Mouse (Mus musculus) liver, adult 2 months (tissue): ENCODE measurements around the gene Cerk. TPM values are rescaled to one million over a fixed set of nuclear protein-coding genes. Genes with fewer than 3 reads are reported as not detected.
A peak's percentile ranks its signal among the peaks of the same experiment; 100 is the strongest.
"Not testable (repeated sequence)": the region's sequence is repeated elsewhere in the genome, so short reads cannot be mapped to it uniquely, and the experiment has no call there.

Experiments used
- DNase-seq: peaks from one replicate; pipeline ENCODE4 v3.0.0-alpha.2; 2011; ENCODE audit warnings: low read depth, low spot score; ENCODE audit errors: extremely low read depth
- H3K27ac ChIP-seq: fragments of 200-500 bp; replicated peaks from 2 replicates; pipeline ENCODE4 v1.5.1; 2012; ENCODE audit warnings: low read depth, mild to moderate bottlenecking, control low read depth, inconsistent platforms, low read length; ENCODE audit not compliant: insufficient read depth
- H3K27me3 ChIP-seq: fragments of 200-500 bp; 2 replicates; pipeline ENCODE4 v1.6.1; 2012; ENCODE audit warnings: mild to moderate bottlenecking, moderate library complexity, low read length, inconsistent platforms; ENCODE audit not compliant: control insufficient read depth, insufficient read depth
- H3K36me3 ChIP-seq: fragments of 200-500 bp; 2 replicates; pipeline ENCODE4 v1.6.1; 2012; ENCODE audit warnings: low read length, inconsistent platforms; ENCODE audit not compliant: control insufficient read depth, insufficient read depth
- H3K4me1 ChIP-seq: fragments of 200-500 bp; 2 replicates; pipeline ENCODE4 v1.6.1; 2011; ENCODE audit warnings: low read length; ENCODE audit not compliant: control insufficient read depth, insufficient read depth
- H3K4me3 ChIP-seq: fragments of 200-500 bp; 2 replicates; pipeline ENCODE4 v1.5.1; 2011; ENCODE audit warnings: low read depth, mild to moderate bottlenecking, control low read depth, low read length, moderate library complexity; ENCODE audit not compliant: insufficient read depth
- H3K79me2 ChIP-seq: fragments of 200-500 bp; 2 replicates; pipeline ENCODE4 v1.6.1; 2012; ENCODE audit warnings: inconsistent platforms, mild to moderate bottlenecking, low read length, moderate library complexity; ENCODE audit not compliant: control insufficient read depth, insufficient read depth
- H3K9ac ChIP-seq: fragments of 200-500 bp; 2 replicates; pipeline ENCODE4 v1.6.1; 2012; ENCODE audit warnings: low read depth, mild to moderate bottlenecking, control low read depth, inconsistent platforms, low read length
- CTCF ChIP-seq: fragments of 200-500 bp; IDR thresholded peaks from 2 replicates; pipeline ENCODE4 v1.5.1; 2011; ENCODE audit warnings: low read depth, low read length, control low read depth
- POLR2A ChIP-seq: fragments of 200-500 bp; IDR thresholded peaks from 2 replicates; pipeline ENCODE4 v1.6.1; 2011; ENCODE audit warnings: low read length, control low read depth; ENCODE audit not compliant: insufficient read depth; ENCODE audit errors: extremely low read depth
- WGBS: fragments of 180-500 bp; shearing (Covaris S2); methylation state at CpG from one replicate; pipeline ENCODE4 v1.1.7; 2018; 5-methylcytosine and 5-hydroxymethylcytosine counted together
- polyA plus RNA-seq: library from polyadenylated mRNA; depleted of rRNA; stranded (reverse); fragments of >200 nt; gene quantifications from 2 replicates; pipeline ENCODE4 v1.2.3, GENCODE M21; 2012
- total RNA-seq: library from RNA; depleted of rRNA; stranded (reverse); fragments of >200 nt; gene quantifications from 2 replicates; pipeline ENCODE4 v1.2.3, GENCODE M21; 2014

Cerk gene
- total and polyA plus RNA-seq, 2 experiments = 2.7 to 3.0 TPM

- Histone ChIP-seq H3K27me3 (no peaks in the 10 kb centered on the region), H3K27ac (no peak overlapping the region), H3K4me3 (no peak overlapping the region), H3K36me3 (no peaks in the 10 kb centered on the region), H3K4me1 (0 out of 2 replicates have a peak, but pooled peaks cover 2% of the 10 kb centered on the region), H3K79me2 (no peaks in the 10 kb centered on the region), H3K9ac (no peak overlapping the region)
- WGBS = 85% methylated on average over 5 of the region's 5 CpGs
- TF ChIP-seq POLR2A = no peak
- no peak for TF ChIP-seq CTCF
- DNase-seq = no peak
Observed at GRCm38 (mm10) chr15:86199052-86199451, 13.1 kb upstream of the Cerk start.

- not testable (repeated sequence) for DNase-seq, H3K27me3 ChIP-seq, H3K79me2 ChIP-seq, H3K27ac ChIP-seq, H3K4me1 ChIP-seq, H3K4me3 ChIP-seq, H3K9ac ChIP-seq, H3K36me3 ChIP-seq
- WGBS = 78% methylated on average over 55 of the region's 55 CpGs
Observed at GRCm38 (mm10) chr15:86194676-86195453, 8.9 kb upstream of the Cerk start.

- 64% methylated on average over 3 of the region's 3 CpGs for WGBS
- H3K27me3 ChIP-seq = no peaks in the 10 kb centered on the region
- H3K27ac ChIP-seq = no peak overlapping the region
- H3K4me1 ChIP-seq = peaks cover 15% of the 10 kb centered on the region
- no peak overlapping the region for H3K9ac ChIP-seq
- no peak overlapping the region for H3K4me3 ChIP-seq
- H3K36me3 ChIP-seq = no peaks in the 10 kb centered on the region
- DNase-seq = no peak
- TF ChIP-seq CTCF = no peak
- TF ChIP-seq POLR2A = no peak
- H3K79me2 ChIP-seq = no peaks in the 10 kb centered on the region
Observed at GRCm38 (mm10) chr15:86191933-86192332, 6.0 kb upstream of the Cerk start.

- 79% methylated on average over 1 of the region's 1 CpGs for WGBS
- Histone ChIP-seq H3K27me3 (no peaks in the 10 kb centered on the region), H3K27ac (no peak overlapping the region)
Observed at GRCm38 (mm10) chr15:86191505-86191904, 5.6 kb upstream of the Cerk start.

GRCm38 (mm10) chr15:86190387-86190786 lies 4.4 kb upstream of the Cerk start:
- no peak for DNase-seq
- no peaks in the 10 kb centered on the region for H3K36me3 ChIP-seq
- H3K79me2 ChIP-seq = no peaks in the 10 kb centered on the region
- H3K9ac ChIP-seq = no peak overlapping the region
- no peaks in the 10 kb centered on the region for H3K27me3 ChIP-seq
- no peak overlapping the region for H3K4me3 ChIP-seq
- TF ChIP-seq CTCF (no peak), POLR2A (no peak)
- no peak overlapping the region for H3K27ac ChIP-seq
- peaks cover 15% of the 10 kb centered on the region for H3K4me1 ChIP-seq
- WGBS = 92% methylated on average over 3 of the region's 3 CpGs

More at GRCm38 (mm10) chr15:86191505-86191904, 5.6 kb upstream of the Cerk start:
- TF ChIP-seq POLR2A = no peak
- TF ChIP-seq CTCF = no peak
- no peak for DNase-seq
- Histone ChIP-seq H3K9ac (no peak overlapping the region), H3K36me3 (no peaks in the 10 kb centered on the region), H3K4me1 (peaks cover 15% of the 10 kb centered on the region), H3K79me2 (no peaks in the 10 kb centered on the region), H3K4me3 (no peak overlapping the region)

- WGBS = 5% methylated on average over 10 of the region's 10 CpGs
- Histone ChIP-seq H3K4me1 (peaks cover 15% of the 10 kb centered on the region), H3K9ac (peak overlapping the region; percentile 41), H3K27ac (peak overlapping the region; percentile 72), H3K27me3 (peaks cover 4% of the 10 kb centered on the region; the same call in 1 of the 2 replicates), H3K36me3 (no peaks in the 10 kb centered on the region), H3K79me2 (no peaks in the 10 kb centered on the region), H3K4me3 (peak overlapping the region; percentile 5; the same call in 1 of the 2 replicates)
- peak; percentile 94 for DNase-seq
- TF ChIP-seq CTCF = no peak
- no peak for TF ChIP-seq POLR2A
Observed at GRCm38 (mm10) chr15:86188746-86189470, 3.0 kb upstream of the Cerk start.
